Mouse (Mus musculus) inflammation-experienced regulatory T-cells, adult 16 weeks (primary cell): ENCODE data around the gene Gabarapl1. TPM values are rescaled to one million over a fixed set of nuclear protein-coding genes. Genes with fewer than 3 reads are reported as not detected.

Experiments
- polyA plus RNA-seq: library from polyadenylated mRNA; unstranded; fragments of 100-300 nt; shearing (Covaris generic); gene quantifications from one replicate; pipeline ENCODE4 v1.2.1, GENCODE M21; 2017

Gene Gabarapl1
- polyA plus RNA-seq = 29.5 TPM

DNA sequence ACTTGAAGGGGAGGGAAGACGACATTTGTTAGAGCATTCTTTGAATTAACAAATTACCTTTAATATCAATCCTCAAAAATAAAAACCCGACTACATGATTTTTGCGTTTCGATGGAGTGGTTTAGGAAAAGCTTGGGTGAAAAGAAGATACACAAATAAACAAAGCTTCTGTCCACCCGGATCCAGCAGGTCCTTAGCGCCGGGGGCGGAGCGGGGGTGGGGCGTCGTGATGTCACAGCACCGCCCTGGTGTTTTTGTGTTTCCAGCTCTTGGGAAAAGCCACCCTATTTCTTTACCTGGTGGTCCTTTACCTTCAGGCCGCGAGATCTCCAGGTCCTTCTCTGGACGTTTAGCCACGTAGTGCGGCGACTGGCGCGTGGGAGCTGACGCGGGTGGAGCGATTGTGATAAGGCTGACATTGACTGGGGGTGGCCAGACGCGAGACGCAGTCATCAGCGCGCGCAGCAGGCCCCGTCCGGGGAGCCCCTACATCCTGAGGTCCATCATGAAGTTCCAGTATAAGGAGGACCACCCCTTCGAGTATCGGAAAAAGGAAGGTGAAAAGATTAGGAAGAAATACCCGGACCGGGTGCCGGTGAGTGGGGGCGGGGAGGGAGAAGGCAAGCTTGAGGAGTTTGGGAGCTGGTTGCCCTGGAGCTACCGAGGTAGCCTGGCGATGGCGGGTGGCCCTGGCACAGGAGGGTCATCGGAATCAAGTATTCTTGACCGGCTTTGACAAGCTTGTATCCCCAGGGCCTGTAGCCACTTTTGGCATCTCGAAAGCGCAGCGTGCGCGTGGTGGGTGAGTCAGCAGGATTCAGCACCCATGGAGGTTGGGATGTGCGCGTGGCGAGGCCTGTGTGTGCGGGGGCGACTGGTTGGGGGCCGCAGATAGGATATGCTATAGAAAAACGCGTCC, at the start of gene Gabarapl1:
Gabarapl1 (plus strand) TSS at position 219 of the 919 bp plus-strand sequence.

DNA sequence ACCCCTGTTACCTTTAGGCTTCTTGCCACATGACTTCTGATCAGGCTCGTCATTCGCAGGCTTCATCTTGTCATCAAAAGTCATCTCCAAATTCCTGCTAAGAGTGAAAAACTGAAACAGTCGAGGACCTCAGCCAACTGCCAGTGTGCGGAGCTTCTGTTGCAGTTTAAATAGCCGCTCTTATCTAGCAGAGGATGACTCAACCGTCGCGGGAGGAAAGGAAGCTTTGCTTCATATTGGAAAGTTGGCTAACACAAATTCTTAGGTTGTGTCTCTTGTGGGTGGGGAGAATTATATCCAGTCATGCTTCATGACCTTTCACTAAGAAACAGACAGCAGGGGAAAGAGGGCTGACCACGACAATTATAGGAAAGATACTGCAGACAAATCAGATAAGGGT, 25.9 kb upstream of the Gabarapl1 start, which contains the start of gene Olr1:
Olr1 (minus strand) TSS at position 142 of the 400 bp plus-strand sequence.

GRCm38 (mm10) chr6:129512367-129512766, 20.6 kb upstream of the Gabarapl1 start, which contains the start of gene Tmem52b:
TSS of gene Tmem52b (plus strand) at chr6:129512555.

DNA sequence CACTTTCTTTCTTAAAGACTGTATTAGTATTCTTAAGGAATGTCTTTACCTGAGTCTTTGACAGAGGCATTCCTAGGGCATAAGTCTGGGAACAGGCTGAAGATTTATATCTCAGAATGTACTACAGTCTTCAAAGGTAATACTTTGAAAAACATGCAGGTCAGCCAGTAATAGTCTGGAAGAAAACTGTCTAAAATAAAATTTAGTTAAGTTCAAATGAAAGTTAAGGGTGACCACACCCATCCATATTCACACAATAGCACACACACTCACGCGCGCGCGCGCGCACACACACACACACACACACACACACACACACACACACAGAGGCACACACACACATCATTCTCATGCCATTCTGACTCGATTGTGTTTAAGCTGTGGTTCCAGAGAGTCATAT, 44.6 kb downstream of the Gabarapl1 start, which contains the start of gene Klre1:
Klre1 (plus strand) TSS at position 301 of the 400 bp plus-strand sequence.

GRCm38 (mm10) chr6:129591508-129591907, 58.5 kb downstream of the Gabarapl1 start, which contains the start of gene Klrd1:
TSS of gene Klrd1 (plus strand) at chr6:129591782.

Other genes starting within 250 kb of the Gabarapl1 start
- not detected for gene 4922502D21Rik, start 201.4 kb upstream of the Gabarapl1 start, polyA plus RNA-seq
- 1.5 TPM for gene Clec12a, start 190.5 kb upstream of the Gabarapl1 start, polyA plus RNA-seq
- not detected for gene Clec12b, start 147.3 kb upstream of the Gabarapl1 start, polyA plus RNA-seq
- gene Clec1b, start 135.9 kb upstream of the Gabarapl1 start, polyA plus RNA-seq = 1.5 TPM
- not detected for gene Clec9a, start 124.3 kb upstream of the Gabarapl1 start, polyA plus RNA-seq
- not detected for gene Clec1a, start 81.2 kb upstream of the Gabarapl1 start, polyA plus RNA-seq
- gene Olr1, start 26.0 kb upstream of the Gabarapl1 start, polyA plus RNA-seq = 0.11 TPM
- gene Tmem52b, start 20.6 kb upstream of the Gabarapl1 start, polyA plus RNA-seq = not detected
- gene Klre1, start 44.7 kb downstream of the Gabarapl1 start, polyA plus RNA-seq = not detected
- 1.7 TPM for gene Klrd1, start 58.6 kb downstream of the Gabarapl1 start, polyA plus RNA-seq
- 1.8 TPM for gene Klrk1, start 90.7 kb downstream of the Gabarapl1 start, polyA plus RNA-seq
- not detected for gene Klrc3, start 110.2 kb downstream of the Gabarapl1 start, polyA plus RNA-seq
- 0.21 TPM for gene Klrc2, start 127.5 kb downstream of the Gabarapl1 start, polyA plus RNA-seq
- 0.71 TPM for gene Klrc1, start 145.8 kb downstream of the Gabarapl1 start, polyA plus RNA-seq
- gene Klri1, start 184.0 kb downstream of the Gabarapl1 start, polyA plus RNA-seq = not detected
- not detected for gene Klri2, start 207.3 kb downstream of the Gabarapl1 start, polyA plus RNA-seq